Mouse (Mus musculus): ENCODE results near the gene Nrap.

- TF ChIP-seq CEBPB (IDR thresholded peaks at IDR 0.05; ENCODE audit: insufficient read depth, poor library complexity, severe bottlenecking) (no peak), MAX (IDR thresholded peaks at IDR 0.05; ENCODE audit: low read depth) (no peak)
Measured at GRCm38 (mm10) chr19:56278366-56278765, 111.5 kb downstream of the Nrap start.
